Mouse (Mus musculus): ENCODE measurements around the gene Fndc10. TPM values are rescaled to one million over a fixed set of nuclear protein-coding genes. Genes with fewer than 3 reads are reported as not detected.
A peak's percentile ranks its signal among the peaks of the same experiment; 100 is the strongest.
"Not testable (repeated sequence)": the region's sequence is repeated elsewhere in the genome, so short reads cannot be mapped to it uniquely, and the experiment has no call there.

Gene Fndc10
- total and polyA plus RNA-seq, 2 experiments from 2014 or later = 24.6 to 33.5 TPM

DNA sequence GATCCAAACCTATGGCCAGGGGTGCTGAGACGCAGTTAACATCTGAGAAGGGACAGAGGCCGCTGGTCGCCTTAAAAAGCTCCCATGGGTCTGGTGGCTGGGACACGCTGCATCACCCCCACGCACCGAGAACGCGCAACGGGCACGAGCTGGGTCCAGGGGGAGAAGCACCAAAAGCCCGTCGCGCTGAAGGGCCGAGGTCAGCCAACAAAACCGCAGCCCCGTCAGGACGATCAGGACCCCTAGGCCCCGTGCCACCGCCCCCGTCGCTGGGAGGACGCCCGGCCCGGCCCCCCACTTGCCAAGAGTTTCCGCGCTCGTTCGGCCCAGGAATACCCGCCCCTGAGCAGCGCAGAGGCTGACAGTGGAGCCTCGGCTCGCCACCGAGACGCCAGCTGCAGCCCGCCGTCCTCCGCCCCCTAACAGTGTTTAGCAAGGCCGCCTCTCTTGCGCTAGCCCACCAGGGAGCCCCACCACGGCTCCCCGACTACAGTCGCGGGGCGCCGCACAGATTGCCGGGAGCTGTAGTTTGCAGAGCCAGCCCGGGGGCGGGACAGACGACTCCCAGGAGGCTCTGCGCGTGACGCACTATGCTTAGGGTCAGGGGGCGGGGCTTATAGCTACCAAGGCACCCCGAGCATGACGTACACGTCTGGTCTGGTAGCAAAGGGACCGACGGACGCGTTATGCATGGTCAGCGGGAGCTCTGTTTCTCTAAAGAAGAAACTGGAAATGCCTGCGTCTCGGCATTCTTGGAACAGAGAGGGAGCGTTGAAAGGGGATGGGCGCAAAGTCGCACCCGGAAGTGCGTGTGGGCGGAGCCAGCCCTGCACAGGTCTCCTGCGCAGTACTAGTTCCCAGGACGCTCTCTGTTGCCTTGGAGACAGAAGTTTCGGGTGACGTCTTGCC is 25.2 kb upstream of the Fndc10 start, which contains the start of gene Mib2:
Mib2 (minus strand) TSS at position 510 of the 909 bp plus-strand sequence.
- no peaks in the 10 kb centered on the region for H3K27me3 ChIP-seq (ENCODE audit: insufficient read depth, low read length)
- peaks cover 16% of the 10 kb centered on the region for H3K36me3 ChIP-seq (ENCODE audit: insufficient read depth)
- ATAC-seq = peak; percentile 99
- H3K4me1 ChIP-seq (ENCODE audit: insufficient read depth) = peaks cover 6% of the 10 kb centered on the region; the same call in 1 of the 2 replicates
- H3K9me3 ChIP-seq (ENCODE audit: low read length) = no peaks in the 10 kb centered on the region
- peak; percentile 30 for TF ChIP-seq CTCF (IDR thresholded peaks at IDR 0.05; ENCODE audit: low read depth)
- 3% methylated on average over 73 of the region's 73 CpGs for WGBS
- DNase-seq = peak; percentile 99
- H3K9ac ChIP-seq = peak within 1 kb of the TSS; percentile 83
- peak within 1 kb of the TSS; percentile 69 for H3K4me3 ChIP-seq (ENCODE audit: low read depth, low read length)
- peak within 1 kb of the TSS; percentile 78 for H3K27ac ChIP-seq (ENCODE audit: low read depth, low read length)
- H3K4me2 ChIP-seq (ENCODE audit: low read depth) = peak within 1 kb of the TSS; percentile 83

DNA sequence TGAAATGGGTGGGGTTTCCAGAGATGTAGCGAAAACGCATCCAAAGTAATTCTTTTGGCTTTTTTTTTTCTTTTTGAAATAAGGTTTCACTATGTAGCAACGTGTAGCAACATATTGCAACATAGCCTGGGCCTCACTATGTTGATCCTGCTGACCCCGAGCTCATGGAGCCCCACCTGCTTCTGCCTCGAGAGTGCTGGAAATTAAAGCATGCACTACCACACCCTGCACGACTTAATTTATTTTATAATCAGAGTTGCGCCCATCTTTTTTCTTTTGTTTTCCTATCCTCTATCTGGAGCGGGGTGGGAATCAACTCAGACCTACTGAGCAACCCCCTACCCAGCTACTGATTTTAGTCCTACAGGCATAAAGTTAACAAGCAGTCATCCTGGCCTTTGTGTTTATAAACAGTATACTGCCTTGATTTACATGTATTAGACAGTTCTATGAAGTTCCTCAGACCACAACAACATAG is 24.5 kb upstream of the Fndc10 start:
- H3K4me2 ChIP-seq (ENCODE audit: low read depth) = peak overlapping the region; percentile 83
- no peak for ATAC-seq

DNA sequence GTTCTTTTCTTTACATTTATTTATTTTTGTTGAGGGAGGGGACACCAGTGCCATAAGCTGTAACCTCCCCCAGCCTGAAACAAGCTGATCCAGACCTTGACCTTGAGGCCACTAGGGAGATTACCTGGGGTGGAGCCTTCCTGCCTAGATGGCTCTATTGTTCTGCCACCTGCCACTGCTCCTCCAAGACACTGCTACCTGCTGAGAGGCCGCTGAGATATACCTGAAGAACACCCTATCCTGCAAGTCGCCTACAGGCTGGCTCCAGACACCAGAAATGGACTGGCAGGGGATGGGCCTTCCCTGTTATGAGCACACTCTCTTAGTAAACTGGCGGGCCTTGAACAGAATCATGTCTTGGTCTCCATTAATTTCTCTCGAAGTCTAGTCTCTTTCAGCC is 23.9 kb upstream of the Fndc10 start:
- WGBS = 59% methylated on average over 4 of the region's 4 CpGs
- H3K36me3 ChIP-seq (ENCODE audit: insufficient read depth); ATAC-seq: not testable (repeated sequence)

More for the DNA sequence above, 24.5 kb upstream of the Fndc10 start:
- Histone ChIP-seq H3K36me3 (ENCODE audit: insufficient read depth) (peaks cover 12% of the 10 kb centered on the region), H3K27me3 (ENCODE audit: insufficient read depth, low read length) (no peaks in the 10 kb centered on the region), H3K9me3 (ENCODE audit: low read length) (no peaks in the 10 kb centered on the region), H3K27ac (ENCODE audit: low read depth, low read length) (0 out of 2 replicates have a peak overlapping the region, but pooled peaks have one; percentile 78), H3K9ac (no peak overlapping the region), H3K4me1 (ENCODE audit: insufficient read depth) (peaks cover 6% of the 10 kb centered on the region; the same call in 1 of the 2 replicates), H3K4me3 (ENCODE audit: low read depth, low read length) (peak overlapping the region; percentile 69)
- under 1% methylated on average over 8 of the region's 8 CpGs for WGBS
- no peak for DNase-seq
- TF ChIP-seq CTCF (IDR thresholded peaks at IDR 0.05; ENCODE audit: low read depth) = no peak

DNA sequence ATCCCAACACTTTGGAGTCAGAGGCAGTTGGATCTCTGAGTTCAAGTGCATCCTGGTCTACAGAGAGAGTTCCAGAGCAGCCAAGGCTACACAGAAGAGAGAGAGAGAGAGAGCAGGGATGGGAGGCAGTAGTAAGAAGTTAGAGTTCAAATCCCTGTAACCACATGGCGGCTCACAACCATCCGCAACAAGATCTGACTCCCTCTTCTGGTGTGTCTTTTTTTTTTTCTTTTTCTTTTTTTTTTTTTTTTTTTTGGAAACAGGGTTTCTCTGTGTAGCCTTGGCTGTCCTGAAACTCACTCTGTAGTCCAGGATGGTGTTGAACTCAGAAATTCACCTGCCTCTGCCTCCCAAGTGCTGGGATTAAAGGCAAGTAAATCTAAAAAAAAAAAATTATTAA is 22.1 kb upstream of the Fndc10 start:
- no peak overlapping the region for H3K4me2 ChIP-seq (ENCODE audit: low read depth)
- no peak for TF ChIP-seq CTCF (IDR thresholded peaks at IDR 0.05; ENCODE audit: low read depth)
- H3K27me3 ChIP-seq (ENCODE audit: insufficient read depth, low read length) = no peaks in the 10 kb centered on the region
- ATAC-seq (no peak), DNase-seq (no peak)
- no peaks in the 10 kb centered on the region for H3K9me3 ChIP-seq (ENCODE audit: low read length)
- no peaks in the 10 kb centered on the region for H3K36me3 ChIP-seq (ENCODE audit: insufficient read depth)
- no peak overlapping the region for H3K27ac ChIP-seq (ENCODE audit: low read depth, low read length)
- peaks cover 6% of the 10 kb centered on the region; the same call in 1 of the 2 replicates for H3K4me1 ChIP-seq (ENCODE audit: insufficient read depth)
- 63% methylated on average over 2 of the region's 2 CpGs for WGBS
- no peak overlapping the region for H3K9ac ChIP-seq
- no peak overlapping the region for H3K4me3 ChIP-seq (ENCODE audit: low read depth, low read length)

More for the DNA sequence above, 23.9 kb upstream of the Fndc10 start:
- not testable (repeated sequence) for H3K9me3 ChIP-seq (ENCODE audit: low read length); DNase-seq; H3K4me3 ChIP-seq (ENCODE audit: low read depth, low read length); H3K4me1 ChIP-seq (ENCODE audit: insufficient read depth); H3K27ac ChIP-seq (ENCODE audit: low read depth, low read length); H3K4me2 ChIP-seq (ENCODE audit: low read depth); H3K27me3 ChIP-seq (ENCODE audit: insufficient read depth, low read length); H3K9ac ChIP-seq

DNA sequence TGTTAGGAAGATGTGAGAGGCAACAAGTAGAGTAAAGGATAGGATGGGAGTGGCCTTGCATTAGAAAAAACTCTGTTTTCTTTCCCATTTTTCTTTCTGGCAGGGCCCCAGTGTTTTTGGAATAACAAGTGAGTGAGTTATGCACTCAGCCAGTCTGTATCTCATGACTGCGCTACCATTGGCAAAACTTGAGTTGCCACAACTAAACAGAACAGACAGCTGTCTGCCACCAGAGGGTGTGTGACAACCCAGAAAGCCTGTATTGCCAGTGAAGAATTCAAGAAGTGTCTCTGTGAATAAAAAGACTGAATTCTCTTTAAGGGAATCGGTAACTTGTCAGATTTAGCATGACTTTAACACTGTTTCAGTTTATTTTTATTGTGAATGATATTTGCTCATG is 18.2 kb upstream of the Fndc10 start:
- TF ChIP-seq CTCF (IDR thresholded peaks at IDR 0.05; ENCODE audit: low read depth) = peak; percentile 68
- Histone ChIP-seq H3K4me1 (ENCODE audit: insufficient read depth) (no peaks in the 10 kb centered on the region), H3K27me3 (ENCODE audit: insufficient read depth, low read length) (no peaks in the 10 kb centered on the region), H3K27ac (ENCODE audit: low read depth, low read length) (no peak overlapping the region), H3K9ac (no peak overlapping the region), H3K36me3 (ENCODE audit: insufficient read depth) (no peaks in the 10 kb centered on the region), H3K4me2 (ENCODE audit: low read depth) (no peak overlapping the region), H3K4me3 (ENCODE audit: low read depth, low read length) (no peak overlapping the region), H3K9me3 (ENCODE audit: low read length) (no peaks in the 10 kb centered on the region)
- DNase-seq = peak; percentile 58
- ATAC-seq = peak; percentile 72
- WGBS = 57% methylated on average over 2 of the region's 2 CpGs

DNA sequence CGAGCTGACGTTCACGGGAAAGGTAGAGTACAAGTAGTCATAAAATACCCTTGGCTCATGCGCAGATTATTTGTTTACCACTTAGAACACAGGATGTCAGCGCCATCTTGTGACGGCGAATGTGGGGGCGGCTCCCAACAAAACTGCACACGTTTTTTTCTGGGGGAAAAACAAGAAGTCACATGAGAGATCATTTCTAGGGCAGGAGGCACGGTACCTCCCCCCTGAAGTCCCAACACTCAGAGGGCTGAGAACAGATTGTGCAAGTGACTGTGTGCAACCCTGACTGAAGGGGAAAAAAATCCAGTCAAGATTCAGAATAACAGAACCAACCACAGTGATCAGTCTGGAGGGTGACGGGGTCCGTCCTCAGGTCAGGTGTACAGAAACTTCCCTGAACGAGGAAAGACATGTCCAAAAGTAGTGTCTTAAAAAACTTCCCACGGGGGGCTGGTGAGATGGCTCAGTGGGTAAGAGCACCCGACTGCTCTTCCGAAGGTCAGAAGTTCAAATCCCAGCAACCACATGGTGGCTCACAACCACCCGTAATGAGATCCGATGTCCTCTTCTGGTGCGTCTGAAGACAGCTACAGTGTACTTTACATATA is 10.4 kb upstream of the Fndc10 start:
- 86% methylated on average over 15 of the region's 19 CpGs for WGBS

DNA sequence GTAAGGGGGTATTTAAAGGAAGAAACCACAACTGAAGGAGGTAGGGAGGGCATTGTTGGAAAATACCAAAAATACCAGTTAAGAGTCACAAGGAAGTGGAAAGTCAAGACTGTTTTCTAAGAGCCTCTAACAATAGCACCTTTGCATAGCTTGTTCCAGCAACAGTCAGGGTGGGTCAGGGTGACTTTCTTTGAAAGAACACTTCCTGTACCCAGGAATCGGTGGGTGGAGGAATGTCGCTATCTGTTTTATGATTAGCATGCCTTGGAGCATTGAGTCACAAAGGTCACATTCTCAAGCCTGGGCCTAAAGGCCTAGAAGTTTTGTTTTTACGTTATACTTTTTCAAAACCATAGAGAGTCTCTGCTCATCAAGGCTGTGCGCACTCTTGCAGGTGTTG is 6.4 kb upstream of the Fndc10 start:
- H3K4me1 ChIP-seq (ENCODE audit: insufficient read depth); H3K27ac ChIP-seq (ENCODE audit: low read depth, low read length); H3K4me3 ChIP-seq (ENCODE audit: low read depth, low read length); DNase-seq; H3K27me3 ChIP-seq (ENCODE audit: insufficient read depth, low read length); H3K9ac ChIP-seq; H3K36me3 ChIP-seq (ENCODE audit: insufficient read depth); H3K4me2 ChIP-seq (ENCODE audit: low read depth); ATAC-seq; H3K9me3 ChIP-seq (ENCODE audit: low read length): not testable (repeated sequence)
- 93% methylated on average over 4 of the region's 4 CpGs for WGBS

More for the DNA sequence above, 10.4 kb upstream of the Fndc10 start:
- H3K9me3 ChIP-seq (ENCODE audit: low read length); H3K4me1 ChIP-seq (ENCODE audit: insufficient read depth); ATAC-seq; DNase-seq; H3K27me3 ChIP-seq (ENCODE audit: insufficient read depth, low read length); H3K4me3 ChIP-seq (ENCODE audit: low read depth, low read length); H3K9ac ChIP-seq; H3K4me2 ChIP-seq (ENCODE audit: low read depth); H3K36me3 ChIP-seq (ENCODE audit: insufficient read depth); H3K27ac ChIP-seq (ENCODE audit: low read depth, low read length): not testable (repeated sequence)

Measured in forebrain, postnatal 0 days (tissue).